Mouse (Mus musculus) liver, postnatal 0 days (tissue): ENCODE data around the gene Ano8.

Experiments used
- CTCF ChIP-seq: sonication (generic); IDR thresholded peaks from 2 replicates; pipeline ENCODE4 v1.5.1; 2016; ENCODE audit warnings: antibody characterized with exemption, low read depth
- EP300 ChIP-seq: IDR thresholded peaks from 2 replicates; pipeline ENCODE4 v1.6.1; 2016; ENCODE audit warnings: antibody characterized with exemption, low read depth, mild to moderate bottlenecking

GRCm38 (mm10) chr8:71471861-71472260, 13.9 kb downstream of the Ano8 start:
- TF ChIP-seq CTCF (no peak), EP300 (no peak)
